Mouse (Mus musculus) ovary, postnatal 10 days (tissue): ENCODE data around the gene Tmem198.

Source experiments
- DNase-seq: peaks from one replicate; pipeline ENCODE4 v3.0.0; 2022; ENCODE audit warnings: low spot score

Gene Tmem198

GRCm38 (mm10) chr1:75478916-75479634 is at the start of gene Tmem198, which contains the start of gene Chpf:
Tmem198 (plus strand) TSS chr1:75479532.
Chpf (minus strand) TSS chr1:75479307.
- DNase-seq: peak; percentile 94

GRCm38 (mm10) chr1:75435475-75436328 is 43.6 kb upstream of the Tmem198 start, which contains the start of gene Gmppa:
Gmppa (plus strand) TSS chr1:75435930.
- peak; percentile 56 for DNase-seq

- no peak for DNase-seq
These were observed 40.5 kb upstream of the Tmem198 start for GRCm38 (mm10) chr1:75438782-75439181.

GRCm38 (mm10) chr1:75440661-75441060 is 38.7 kb upstream of the Tmem198 start:
- no peak for DNase-seq

GRCm38 (mm10) chr1:75441471-75441996 is 37.8 kb upstream of the Tmem198 start:
- DNase-seq: no peak

- no peak for DNase-seq
These were observed 37.2 kb upstream of the Tmem198 start for GRCm38 (mm10) chr1:75442171-75442570.

- DNase-seq: no peak
These were observed 36.5 kb upstream of the Tmem198 start for GRCm38 (mm10) chr1:75442811-75443210.

GRCm38 (mm10) chr1:75443247-75444024 is 35.9 kb upstream of the Tmem198 start:
- no peak for DNase-seq

GRCm38 (mm10) chr1:75444208-75444607 is 35.1 kb upstream of the Tmem198 start:
- DNase-seq: no peak

GRCm38 (mm10) chr1:75445141-75445701 is 34.1 kb upstream of the Tmem198 start:
- DNase-seq: no peak

- no peak for DNase-seq
These were observed 33.4 kb upstream of the Tmem198 start for GRCm38 (mm10) chr1:75445751-75446611.

GRCm38 (mm10) chr1:75446656-75447055 is 32.7 kb upstream of the Tmem198 start:
- no peak for DNase-seq

- DNase-seq: no peak
These were observed 31.9 kb upstream of the Tmem198 start for GRCm38 (mm10) chr1:75447265-75448051.

GRCm38 (mm10) chr1:75448052-75448431 is 31.3 kb upstream of the Tmem198 start:
- no peak for DNase-seq

- DNase-seq: no peak
These were observed 30.4 kb upstream of the Tmem198 start for GRCm38 (mm10) chr1:75448937-75449336.

- DNase-seq: no peak
These were observed 29.8 kb upstream of the Tmem198 start for GRCm38 (mm10) chr1:75449377-75450135.

GRCm38 (mm10) chr1:75450314-75451005 is 28.9 kb upstream of the Tmem198 start, which contains the start of gene Asic4:
Asic4 (plus strand) TSS chr1:75450436.
- no peak for DNase-seq

GRCm38 (mm10) chr1:75451900-75452299 is 27.4 kb upstream of the Tmem198 start:
- DNase-seq: no peak
